Mouse (Mus musculus) Patski (cell line): ENCODE data around the gene Fasn. TPM values are rescaled to one million over a fixed set of nuclear protein-coding genes. Genes with fewer than 3 reads are reported as not detected.
"Not testable (repeated sequence)": the region's sequence is repeated elsewhere in the genome, so short reads cannot be mapped to it uniquely, and the experiment has no call there.

ENCODE experiments used
- ATAC-seq: fragments of 100-300 bp; one replicate; pipeline ENCODE4 v1.8.0; 2021
- CTCF ChIA-PET: fragments of 350-600 bp; sonication (Branson Sonifier 250); formaldehyde crosslinking; loops from one replicate; lab custom pipeline; 2022; ENCODE audit warnings: inconsistent platforms; lab: Charles Lee
- POLR2A ChIA-PET: fragments of 350-600 bp; sonication (Branson Sonifier 250); formaldehyde crosslinking; loops from one replicate; lab custom pipeline; 2022; ENCODE audit warnings: antibody characterized with exemption, inconsistent platforms; lab: Charles Lee
- DNase-seq: peaks from one replicate; pipeline ENCODE4 v3.0.0-alpha.2; 2011; ENCODE audit warnings: low read depth, low spot score
- H3K27me3 ChIP-seq: fragments of 371-371 bp; one replicate; pipeline ENCODE4 v1.5.1; 2021
- CTCF ChIP-seq: fragments of 100-300 bp; IDR thresholded peaks from one replicate; pipeline ENCODE4 v1.5.1; 2021
- in situ Hi-C: fragments of 300-500 bp; cut with MboI; formaldehyde crosslinking; loops from 3 replicates; pipeline ENCODE4 v1.11.1; 2018; ENCODE audit warnings: low pct_unique_long_range_greater_than_20kb, mixed read lengths
- polyA plus RNA-seq: library from polyadenylated mRNA; unstranded; gene quantifications from one replicate; pipeline ENCODE4 v1.2.3, GENCODE M21; 2021

Gene Fasn
- polyA plus RNA-seq, 1 experiment from 2014 or later, result 139 TPM

- TF ChIP-seq CTCF, result no peak
- in situ Hi-C loops, result no loop called here
- H3K27me3 ChIP-seq, result no peaks in the 10 kb centered on the region
- POLR2A ChIA-PET, result interaction anchor here (0.9 to 1.2 kb wide), 4 partner anchors 9 to 80 kb away, joined by 3 to 5 read pairs (median 4); no protein-coding TSS in a partner anchor
- DNase-seq (no peak), ATAC-seq (no peak)
- CTCF ChIA-PET, result interaction anchor here (0.7 to 2.4 kb wide), 13 partner anchors 9 to 173 kb away, joined by 3 to 15 read pairs (median 4); partner anchors contain the start of genes Fasn, Lrrc45 and Rac3
These were observed 24.9 kb downstream of the Fasn start for GRCm38 (mm10) chr11:120799316-120799890.

GRCm38 (mm10) chr11:120798244-120798643 lies 26.1 kb downstream of the Fasn start:
- in situ Hi-C loops, result no loop called here
- CTCF ChIA-PET, result interaction anchor here (1.3 to 2.4 kb wide), 2 partner anchors 11 to 13 kb away, joined by 3 to 9 read pairs; no protein-coding TSS in a partner anchor
- DNase-seq (no peak), ATAC-seq (no peak)
- no peaks in the 10 kb centered on the region for H3K27me3 ChIP-seq
- TF ChIP-seq CTCF, result no peak
- POLR2A ChIA-PET, result interaction anchor here (0.6 kb wide), 1 partner anchor 156 kb away, joined by 3 read pairs; no protein-coding TSS in a partner anchor

GRCm38 (mm10) chr11:120796614-120796946 lies 27.8 kb downstream of the Fasn start:
- in situ Hi-C loops, result no loop called here
- H3K27me3 ChIP-seq, result no peaks in the 10 kb centered on the region
- no peak for DNase-seq
- POLR2A ChIA-PET, result interaction anchor here (0.5 to 2.9 kb wide), 2 partner anchors 11 to 238 kb away, joined by 3 to 10 read pairs; no protein-coding TSS in a partner anchor
- no peak for ATAC-seq
- CTCF ChIA-PET, result no interaction called here
- no peak for TF ChIP-seq CTCF

GRCm38 (mm10) chr11:120795756-120796613 lies 28.4 kb downstream of the Fasn start, which contains the start of gene Dus1l:
Dus1l (minus strand) TSS chr11:120796403.
- DNase-seq (peak; percentile 76), ATAC-seq (peak; percentile 6)
- no peak for TF ChIP-seq CTCF
- H3K27me3 ChIP-seq, result no peaks in the 10 kb centered on the region
- ChIA-PET CTCF (interaction anchor here (1.2 to 2.4 kb wide), 2 partner anchors 9 to 19 kb away, joined by 3 to 6 read pairs; no protein-coding TSS in a partner anchor), POLR2A (interaction anchor here (0.5 to 2.9 kb wide), 3 partner anchors 10 to 180 kb away, joined by 3 to 10 read pairs (median 3); no protein-coding TSS in a partner anchor)
- in situ Hi-C loops, result no loop called here

- DNase-seq, result no peak
- in situ Hi-C loops, result no loop called here
These were observed 31.7 kb downstream of the Fasn start for GRCm38 (mm10) chr11:120792652-120793051.

GRCm38 (mm10) chr11:120789810-120790209 lies 34.5 kb downstream of the Fasn start:
- ChIA-PET POLR2A (interaction anchor here (1.3 kb wide), 1 partner anchor 10 kb away, joined by 5 read pairs; no protein-coding TSS in a partner anchor), CTCF (interaction anchor here (0.8 to 2.5 kb wide), 2 partner anchors 10 to 207 kb away, joined by 3 to 8 read pairs; no protein-coding TSS in a partner anchor)
- DNase-seq (no peak), ATAC-seq (no peak)
- no peaks in the 10 kb centered on the region for H3K27me3 ChIP-seq
- no peak for TF ChIP-seq CTCF
- in situ Hi-C loops, result no loop called here

More at GRCm38 (mm10) chr11:120792652-120793051, 31.7 kb downstream of the Fasn start:
- no peak for TF ChIP-seq CTCF
- POLR2A ChIA-PET, result no interaction called here
- ATAC-seq, result no peak
- CTCF ChIA-PET, result interaction anchor here (0.8 kb wide), 1 partner anchor 17 kb away, joined by 3 read pairs; no protein-coding TSS in a partner anchor
- no peaks in the 10 kb centered on the region for H3K27me3 ChIP-seq

GRCm38 (mm10) chr11:120789355-120789754 lies 35.0 kb downstream of the Fasn start:
- no peaks in the 10 kb centered on the region for H3K27me3 ChIP-seq
- no peak for TF ChIP-seq CTCF
- DNase-seq (no peak), ATAC-seq (no peak)
- ChIA-PET CTCF (interaction anchor here (0.8 to 2.5 kb wide), 2 partner anchors 10 to 207 kb away, joined by 3 to 8 read pairs; no protein-coding TSS in a partner anchor), POLR2A (no interaction called here)
- in situ Hi-C loops, result no loop called here

GRCm38 (mm10) chr11:120788460-120788859 lies 35.9 kb downstream of the Fasn start:
- POLR2A ChIA-PET, H3K27me3 ChIP-seq, in situ Hi-C loops, ATAC-seq, DNase-seq: not testable (repeated sequence)
- CTCF ChIA-PET, result interaction anchor here (1.3 kb wide), 1 partner anchor 12 kb away, joined by 5 read pairs; no protein-coding TSS in a partner anchor

GRCm38 (mm10) chr11:120785145-120785544 lies 39.2 kb downstream of the Fasn start:
- in situ Hi-C loops, result no loop called here
- ChIA-PET CTCF (interaction anchor here (0.9 to 2.6 kb wide), 2 partner anchors 9 to 14 kb away, joined by 3 to 9 read pairs; no protein-coding TSS in a partner anchor), POLR2A (interaction anchor here (2.3 kb wide), 1 partner anchor 11 kb away, joined by 10 read pairs; the partner anchor contains the start of gene Dus1l)
- no peak for DNase-seq
- TF ChIP-seq CTCF, result no peak
- ATAC-seq, result no peak
- H3K27me3 ChIP-seq, result no peaks in the 10 kb centered on the region
